Mouse (Mus musculus): ENCODE measurements around the gene Syngr4.
A peak's percentile ranks its signal among the peaks of the same experiment; 100 is the strongest.
"Not testable (repeated sequence)": the region's sequence is repeated elsewhere in the genome, so short reads cannot be mapped to it uniquely, and the experiment has no call there.

Gene Syngr4

GRCm38 (mm10) chr7:45916056-45917003 is 19.8 kb upstream of the Syngr4 start:
- peak; percentile 87 for DNase-seq (ENCODE audit: low read depth, low spot score)

GRCm38 (mm10) chr7:45915011-45915410 is 18.5 kb upstream of the Syngr4 start:
- no peak for DNase-seq (ENCODE audit: low read depth, low spot score)

- DNase-seq (ENCODE audit: low read depth, low spot score), result no peak
These were observed 17.6 kb upstream of the Syngr4 start for GRCm38 (mm10) chr7:45914067-45914466.

GRCm38 (mm10) chr7:45909145-45909544 is 12.6 kb upstream of the Syngr4 start:
- no peak for DNase-seq (ENCODE audit: low read depth, low spot score)

GRCm38 (mm10) chr7:45908384-45908783 is 11.9 kb upstream of the Syngr4 start:
- no peak for DNase-seq (ENCODE audit: low read depth, low spot score)

GRCm38 (mm10) chr7:45906622-45907021 is 10.1 kb upstream of the Syngr4 start:
- no peak for DNase-seq (ENCODE audit: low read depth, low spot score)

GRCm38 (mm10) chr7:45902481-45903002 is 6.0 kb upstream of the Syngr4 start:
- peak; percentile 21 for DNase-seq (ENCODE audit: low read depth, low spot score)

GRCm38 (mm10) chr7:45901562-45901961 is 5.0 kb upstream of the Syngr4 start:
- peak; percentile 87 for DNase-seq (ENCODE audit: low read depth, low spot score)

GRCm38 (mm10) chr7:45898125-45898524 is 1.6 kb upstream of the Syngr4 start:
- DNase-seq (ENCODE audit: low read depth, low spot score), result peak; percentile 75

GRCm38 (mm10) chr7:45897258-45897757 is 794 bp upstream of the Syngr4 start:
- DNase-seq (ENCODE audit: low read depth, low spot score), result peak; percentile 90

- no peak for DNase-seq (ENCODE audit: low read depth, low spot score)
These were observed 490 bp downstream of the Syngr4 start for GRCm38 (mm10) chr7:45895931-45896516.

GRCm38 (mm10) chr7:45892651-45893050 is 3.9 kb downstream of the Syngr4 start:
- no peak for DNase-seq (ENCODE audit: low read depth, low spot score)

GRCm38 (mm10) chr7:45887246-45887645 is 9.3 kb downstream of the Syngr4 start:
- DNase-seq (ENCODE audit: low read depth, low spot score), result no peak

- DNase-seq (ENCODE audit: low read depth, low spot score), result peak; percentile 51
These were observed 15.5 kb downstream of the Syngr4 start for GRCm38 (mm10) chr7:45881011-45881410.

GRCm38 (mm10) chr7:45880531-45880930 is 16.0 kb downstream of the Syngr4 start:
- DNase-seq (ENCODE audit: low read depth, low spot score), result peak; percentile 58

- DNase-seq (ENCODE audit: low read depth, low spot score), result not testable (repeated sequence)
These were observed 18.2 kb downstream of the Syngr4 start, which contains the start of gene Grin2d for GRCm38 (mm10) chr7:45878278-45878677. Grin2d (minus strand) TSS chr7:45878378.

- no peak for DNase-seq (ENCODE audit: low read depth, low spot score)
These were observed 19.6 kb downstream of the Syngr4 start for GRCm38 (mm10) chr7:45876895-45877294.

GRCm38 (mm10) chr7:45873061-45873947 is 23.2 kb downstream of the Syngr4 start:
- peak; percentile 61 for DNase-seq (ENCODE audit: low read depth, low spot score)

- DNase-seq (ENCODE audit: low read depth, low spot score), result peak; percentile 94
These were observed 23.9 kb downstream of the Syngr4 start, which contains the start of gene Kdelr1 for GRCm38 (mm10) chr7:45872624-45873023. Kdelr1 (plus strand) TSS chr7:45872772.

GRCm38 (mm10) chr7:45870282-45871058 is 26.0 kb downstream of the Syngr4 start:
- no peak for DNase-seq (ENCODE audit: low read depth, low spot score)
